Mouse (Mus musculus): ENCODE measurements at regions not wholly inside any gene's neighbourhood (a gene's known extent, or its start where the extent isn't known, plus 50 kb on each side); places are given as distances from the start of the nearest gene placed in this dataset.
"Not testable (repeated sequence)": the region's sequence is repeated elsewhere in the genome, so short reads cannot be mapped to it uniquely, and the experiment has no call there.

DNA sequence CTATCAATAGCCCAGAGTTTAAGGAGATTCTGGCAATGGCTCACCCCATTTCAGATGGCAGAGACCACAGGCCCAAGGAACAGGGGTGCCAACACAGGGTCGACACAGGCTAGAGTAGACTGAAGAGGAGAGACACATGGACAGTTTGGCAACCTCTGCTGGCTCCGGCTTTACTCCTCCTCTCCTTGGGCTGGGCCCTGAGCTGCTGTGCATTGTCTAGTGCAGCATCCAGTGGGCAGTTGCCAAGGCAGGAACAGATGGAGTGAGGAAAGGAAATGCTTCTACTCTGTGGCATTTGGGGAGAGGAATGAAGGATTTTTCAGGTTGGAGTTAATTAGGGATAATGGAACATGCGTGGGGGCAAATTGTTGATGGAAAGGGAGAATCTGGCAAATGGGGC, 151.0 kb upstream of the 1700012A03Rik start:
- DNase-seq (ENCODE audit: low spot score): no peak

DNA sequence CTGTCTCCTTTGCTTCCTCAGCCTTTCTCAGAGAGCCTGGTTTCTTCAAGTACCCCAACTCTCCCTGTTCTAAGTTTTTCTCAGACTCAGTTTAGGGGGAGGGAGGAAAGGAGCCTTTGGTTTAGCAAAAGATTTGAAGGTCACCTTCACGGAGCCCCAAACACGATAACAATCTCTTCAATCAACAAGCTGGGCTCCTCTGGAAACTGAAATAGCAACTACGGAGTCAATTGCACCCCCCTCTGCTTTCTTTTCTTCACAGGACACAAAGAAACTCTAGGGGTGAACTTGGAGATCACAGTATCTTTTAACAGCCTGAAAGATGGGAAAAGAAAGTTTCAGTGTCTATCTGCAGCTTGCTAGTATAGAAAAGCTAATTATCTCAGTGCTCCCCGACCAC, 151.4 kb upstream of the 1700012A03Rik start:
- DNase-seq (ENCODE audit: low spot score): no peak

DNA sequence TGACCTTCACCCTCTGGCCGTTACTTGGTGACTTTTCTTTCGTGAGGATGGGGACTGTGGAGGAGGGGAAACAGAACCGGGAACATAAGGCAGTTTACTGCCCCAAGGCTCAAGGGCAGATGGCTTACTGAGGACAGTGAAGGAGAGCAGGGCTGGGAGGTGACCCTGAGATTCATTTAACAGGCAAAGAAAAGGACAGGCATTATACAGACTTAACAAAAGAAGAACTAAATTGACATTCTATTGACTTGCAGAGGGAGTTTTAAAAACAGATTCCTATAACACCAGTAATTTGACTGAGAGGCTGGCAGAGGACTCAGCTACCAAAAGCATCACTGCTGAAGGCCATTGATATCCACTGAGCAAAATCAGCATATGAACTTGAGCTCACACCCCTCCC, 153.0 kb upstream of the 1700012A03Rik start:
- no peak for DNase-seq (ENCODE audit: low spot score)

DNA sequence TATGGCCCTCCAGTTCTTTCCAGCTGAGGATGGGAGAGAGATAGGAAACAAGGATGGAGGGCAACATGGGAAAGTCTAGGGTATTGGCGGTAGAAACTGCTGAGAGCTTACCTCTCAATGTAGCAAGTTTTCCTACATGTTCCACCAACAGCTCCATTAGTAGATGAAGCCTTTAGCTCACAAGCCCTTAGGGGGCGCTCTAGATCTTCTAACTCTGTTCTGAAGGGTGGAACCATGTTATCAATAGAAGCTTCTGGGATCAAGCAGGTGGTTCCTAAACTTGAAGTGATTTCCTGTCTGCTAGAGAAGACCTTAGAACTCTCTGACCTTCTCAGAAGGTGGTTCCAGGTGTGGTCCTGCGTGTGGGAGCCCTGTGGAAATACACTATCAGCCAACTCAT, 154.2 kb upstream of the 1700012A03Rik start:
- DNase-seq (ENCODE audit: low spot score): no peak

DNA sequence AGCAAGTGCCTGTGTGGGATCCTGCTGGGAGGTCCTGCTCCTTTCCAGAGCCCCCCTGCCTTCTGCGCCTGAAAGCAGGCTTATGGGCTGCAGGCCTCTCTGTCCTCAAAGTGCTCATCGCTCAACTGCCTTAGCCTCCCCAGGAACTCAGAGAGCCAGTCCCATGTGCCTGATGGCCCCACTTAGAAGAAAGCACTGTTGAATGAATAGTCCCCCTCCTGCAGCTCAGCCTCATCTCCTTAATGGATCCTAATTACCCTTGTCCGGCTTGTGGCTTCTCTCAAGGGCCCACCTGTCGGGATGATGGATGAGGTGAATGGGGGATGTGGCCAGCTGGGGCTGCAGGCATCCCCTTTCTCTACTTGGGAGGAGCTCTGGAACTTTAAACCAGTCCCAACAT, 163.1 kb upstream of the 1700012A03Rik start:
- DNase-seq (ENCODE audit: low spot score): no peak

DNA sequence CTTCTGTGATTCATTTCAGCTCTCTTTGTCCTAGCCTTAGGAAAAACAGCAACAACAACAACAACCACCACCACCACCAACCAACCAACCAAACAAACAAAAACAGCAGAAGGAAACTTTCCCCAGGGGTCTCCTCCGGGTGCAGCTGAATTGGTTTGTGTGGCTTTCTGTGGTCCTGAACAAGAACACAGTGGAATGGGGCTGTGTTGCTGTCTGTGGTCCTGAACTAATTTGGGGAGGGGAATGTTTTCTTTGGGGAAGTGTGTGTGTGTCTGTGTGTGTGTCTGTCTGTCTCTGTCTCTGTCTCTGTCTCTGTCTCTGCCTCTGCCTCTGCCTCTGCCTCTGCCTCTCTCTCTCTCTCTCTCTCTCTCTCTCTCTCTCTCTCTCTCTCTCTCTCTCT, 164.8 kb upstream of the 1700012A03Rik start:
- DNase-seq (ENCODE audit: low spot score): not testable (repeated sequence)

DNA sequence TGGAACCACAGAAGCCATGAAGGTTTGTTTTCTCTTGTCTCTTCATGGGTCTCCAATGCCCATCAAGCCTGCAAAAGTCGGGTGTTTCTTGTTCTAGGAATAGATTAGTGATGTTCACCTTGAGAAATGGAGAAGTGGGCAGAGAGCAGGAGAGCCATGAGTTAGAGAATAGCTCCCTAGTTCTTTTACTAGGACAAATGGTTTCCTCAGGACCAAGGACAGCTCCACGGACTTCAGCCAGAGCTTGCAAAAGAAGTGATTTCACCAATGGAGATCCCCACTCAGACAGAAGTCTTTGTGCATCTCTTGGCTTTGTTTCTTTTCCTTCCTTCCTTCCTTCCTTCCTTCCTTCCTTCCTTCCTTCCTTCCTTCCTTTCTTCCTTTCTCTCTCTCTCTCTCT, 166.3 kb upstream of the 1700012A03Rik start:
- DNase-seq (ENCODE audit: low spot score): peak; percentile 16

DNA sequence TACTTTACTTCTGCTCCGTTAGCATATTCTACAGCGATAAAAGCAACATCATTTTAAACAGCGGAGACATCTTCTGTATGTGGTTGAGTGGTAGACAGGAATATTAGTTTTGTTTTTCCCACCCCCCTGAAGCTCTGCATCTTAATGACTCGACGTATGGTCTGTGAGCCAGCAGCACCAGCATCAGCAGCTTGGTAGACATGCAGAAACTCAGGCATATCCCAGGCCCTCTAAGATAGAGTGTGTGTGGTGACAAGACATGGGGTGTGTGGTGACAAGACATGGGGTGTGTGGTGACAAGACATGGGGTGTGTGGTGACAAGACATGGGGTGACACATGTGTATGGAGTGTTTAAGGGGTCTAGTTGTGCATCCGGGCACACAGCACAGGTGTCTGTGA, 175.4 kb upstream of the 1700012A03Rik start:
- DNase-seq (ENCODE audit: low spot score): no peak

DNA sequence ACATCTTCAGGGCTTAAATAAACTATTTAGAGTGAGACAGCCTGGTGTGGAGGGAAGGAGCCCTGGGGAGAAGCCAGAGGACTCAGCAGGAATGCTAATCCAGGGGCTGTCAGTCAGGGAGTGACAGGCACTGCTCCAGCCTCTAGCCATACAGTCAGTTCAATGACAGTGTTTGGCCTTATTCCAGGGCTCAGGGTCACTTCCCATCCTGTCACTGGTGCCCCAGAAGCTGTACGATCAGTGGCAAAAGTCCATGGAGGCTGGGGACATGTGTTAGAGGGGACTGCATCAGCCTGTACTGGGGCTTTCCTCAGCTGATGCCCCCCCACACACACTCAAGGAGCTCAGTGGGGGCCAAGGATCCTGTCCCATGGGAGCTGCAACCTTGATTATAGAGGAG, 176.1 kb upstream of the 1700012A03Rik start:
- no peak for DNase-seq (ENCODE audit: low spot score)

DNA sequence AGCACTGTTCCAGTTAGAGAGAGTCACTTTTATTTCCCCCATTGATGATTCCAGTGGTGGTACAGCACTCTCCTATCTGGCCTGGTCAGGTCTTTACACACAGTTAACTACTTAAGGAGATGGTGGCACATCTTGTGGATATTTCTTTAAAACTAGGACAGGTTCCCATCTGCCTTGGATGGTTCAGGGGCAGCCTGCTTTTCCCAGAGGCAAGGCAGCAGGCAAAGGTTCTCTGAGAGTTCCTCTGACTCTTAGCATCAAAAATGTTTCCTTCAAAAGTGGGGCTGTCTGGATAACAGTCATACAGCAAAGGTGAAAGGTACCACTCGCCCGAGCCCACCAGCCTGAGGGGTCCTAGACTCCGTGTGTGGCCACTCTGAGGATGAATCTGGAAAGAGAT, 178.3 kb upstream of the 1700012A03Rik start:
- DNase-seq (ENCODE audit: low spot score): no peak

DNA sequence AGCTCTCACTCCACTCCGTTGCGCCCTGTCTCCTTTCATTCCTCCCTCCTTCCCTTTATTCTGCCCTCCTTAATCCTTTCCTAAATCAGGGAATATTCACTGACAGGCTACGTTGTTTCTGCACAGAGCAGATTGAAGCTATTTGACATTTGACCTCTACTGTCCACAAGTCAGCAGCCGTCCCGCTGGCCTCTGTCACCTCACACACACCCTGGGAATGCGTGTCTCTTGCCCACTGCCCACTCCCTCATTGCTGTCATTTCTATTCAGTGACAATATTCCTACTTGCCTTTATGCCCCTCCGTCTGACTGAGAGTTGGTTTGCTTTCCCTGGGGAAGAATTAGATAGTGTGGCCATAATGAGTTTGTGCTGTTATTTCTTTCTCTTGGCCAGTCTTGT, 188.1 kb upstream of the 1700012A03Rik start:
- DNase-seq (ENCODE audit: low spot score): no peak

DNA sequence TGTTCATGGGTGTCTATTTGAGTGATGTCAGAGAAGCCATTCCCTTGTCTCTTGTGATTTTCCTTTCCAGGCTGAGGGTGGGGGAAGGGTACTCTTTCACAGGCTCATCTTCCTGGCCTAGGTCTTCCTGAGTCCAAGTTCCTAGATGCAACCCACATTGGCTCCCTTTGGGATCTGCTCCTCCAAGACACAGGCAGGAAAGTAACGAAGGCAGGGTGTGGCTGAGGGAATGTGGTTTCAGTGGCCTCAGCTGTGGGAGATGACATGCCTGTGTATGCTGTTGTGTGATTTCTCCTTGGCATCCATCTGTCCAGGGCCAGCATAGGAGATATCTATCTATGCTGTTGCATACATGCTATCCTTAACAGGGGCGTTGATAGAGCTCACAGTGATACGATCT, 190.4 kb upstream of the 1700012A03Rik start:
- no peak for DNase-seq (ENCODE audit: low spot score)

DNA sequence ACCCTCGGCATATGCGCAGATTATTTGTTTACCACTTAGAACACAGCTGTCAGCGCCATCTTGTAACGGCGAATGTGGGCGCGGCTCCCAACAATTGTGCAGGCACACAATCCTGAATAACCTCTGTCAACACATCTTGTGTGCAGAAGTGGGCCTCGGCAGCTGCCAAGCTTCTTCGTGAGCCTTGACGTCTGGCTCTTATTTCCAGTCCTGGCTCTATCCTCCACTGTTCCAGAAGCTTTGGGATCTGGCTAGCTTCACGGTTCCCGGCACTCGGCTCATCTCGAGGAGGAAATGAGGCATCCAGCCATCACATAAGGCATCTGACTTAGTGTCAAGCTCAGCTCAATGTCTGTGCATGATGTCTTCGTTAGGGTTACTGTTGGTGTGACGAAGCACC, 195.8 kb upstream of the 1700012A03Rik start:
- DNase-seq (ENCODE audit: low spot score): peak; percentile 4

DNA sequence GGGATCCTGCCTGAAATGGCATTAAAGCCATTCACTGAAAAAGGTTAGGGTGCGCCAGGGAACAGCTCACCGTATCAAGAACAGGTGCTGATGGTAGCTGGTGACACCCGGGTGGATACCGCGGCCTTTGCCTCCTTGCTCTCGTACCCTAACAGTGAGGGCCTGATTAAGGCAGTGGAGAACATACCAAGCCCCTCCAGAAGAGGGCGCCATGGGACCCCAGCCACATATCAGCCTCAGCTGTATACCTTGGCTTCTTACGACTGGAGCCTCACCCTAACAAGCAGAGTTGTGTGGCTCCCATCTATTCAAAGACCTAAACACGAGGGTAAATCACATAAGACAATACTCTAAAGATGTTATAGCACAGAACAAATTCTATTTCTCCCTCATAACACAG, 203.7 kb upstream of the 1700012A03Rik start:
- DNase-seq (ENCODE audit: low spot score): no peak

DNA sequence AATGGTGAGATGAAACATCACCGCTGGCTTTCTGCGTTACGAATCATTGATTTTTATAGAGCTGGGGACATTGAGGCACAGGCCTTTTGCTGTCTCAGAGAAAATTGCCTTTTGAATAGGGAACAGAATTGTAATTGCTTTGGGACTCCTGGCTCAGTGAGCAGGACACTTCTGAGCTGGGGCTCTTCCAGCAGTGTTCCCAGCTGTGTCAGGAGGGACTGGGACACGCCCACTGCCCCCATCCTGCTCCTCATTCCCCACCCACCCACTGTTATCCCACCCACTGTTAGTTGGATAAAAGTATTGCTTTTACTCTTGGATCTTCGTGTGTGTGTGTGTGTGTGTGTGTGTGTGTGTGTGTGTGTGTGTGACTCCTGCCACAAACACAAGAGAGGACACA, 204.4 kb upstream of the 1700012A03Rik start:
- DNase-seq (ENCODE audit: low spot score): no peak

DNA sequence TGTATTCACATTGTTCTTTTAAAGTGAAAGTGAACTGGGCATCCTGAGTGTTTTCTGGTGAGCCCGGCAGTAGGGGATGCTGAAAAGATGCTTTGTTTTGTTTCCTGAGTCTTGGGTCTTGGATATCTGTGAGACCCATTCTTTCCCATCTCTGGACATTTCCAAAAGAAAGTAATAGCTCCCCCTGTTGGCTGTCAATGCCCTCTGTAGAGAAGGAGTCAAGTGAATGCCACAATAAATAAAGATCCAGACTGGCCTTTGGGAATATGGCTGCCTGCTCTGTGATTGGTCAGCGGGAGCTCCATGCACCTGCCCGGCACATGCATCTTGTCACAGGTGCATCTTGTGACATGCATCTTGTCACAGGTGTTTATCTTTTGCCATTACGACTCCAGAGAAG, 209.4 kb upstream of the 1700012A03Rik start:
- DNase-seq (ENCODE audit: low spot score): no peak

DNA sequence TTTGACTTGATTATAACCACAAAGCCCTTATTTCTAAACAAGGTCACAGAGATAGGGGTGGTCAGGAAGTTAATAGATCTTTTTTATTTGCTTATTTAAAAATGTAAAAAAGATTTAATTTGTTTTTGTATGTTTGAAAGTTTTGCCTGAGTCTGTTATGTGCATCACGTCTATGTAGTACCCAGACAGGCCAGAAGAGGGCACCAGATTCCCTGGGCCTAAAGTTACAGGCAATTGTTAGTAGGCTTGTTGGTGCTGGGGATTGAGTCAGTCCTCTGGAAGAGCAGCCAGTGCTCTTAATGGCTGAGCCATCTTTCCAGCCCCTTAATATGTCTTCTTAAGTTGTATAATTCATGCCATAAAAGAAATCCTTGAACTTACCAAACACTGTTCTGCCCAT, 211.5 kb upstream of the 1700012A03Rik start:
- DNase-seq (ENCODE audit: low spot score): no peak

DNA sequence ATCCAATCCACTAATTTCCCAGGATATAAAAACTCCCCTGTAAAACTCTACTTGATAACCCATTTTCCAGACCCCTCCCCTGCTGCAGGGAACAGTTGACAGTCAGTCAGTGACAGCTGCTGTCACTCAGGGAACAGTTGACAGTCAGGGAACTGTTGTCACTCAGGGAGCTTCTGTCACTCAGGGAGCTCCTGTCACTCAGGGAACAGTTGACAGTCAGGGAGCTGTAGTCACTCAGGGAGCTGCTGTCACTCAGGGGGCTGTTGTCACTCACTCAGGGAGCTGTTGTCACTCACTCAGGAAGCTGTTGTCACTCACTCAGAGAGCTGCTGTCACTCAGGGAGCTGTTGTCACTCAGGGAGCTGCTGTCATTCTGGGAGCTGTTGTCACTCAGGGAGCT, 214.3 kb upstream of the 1700012A03Rik start:
- no peak for DNase-seq (ENCODE audit: low spot score)

DNA sequence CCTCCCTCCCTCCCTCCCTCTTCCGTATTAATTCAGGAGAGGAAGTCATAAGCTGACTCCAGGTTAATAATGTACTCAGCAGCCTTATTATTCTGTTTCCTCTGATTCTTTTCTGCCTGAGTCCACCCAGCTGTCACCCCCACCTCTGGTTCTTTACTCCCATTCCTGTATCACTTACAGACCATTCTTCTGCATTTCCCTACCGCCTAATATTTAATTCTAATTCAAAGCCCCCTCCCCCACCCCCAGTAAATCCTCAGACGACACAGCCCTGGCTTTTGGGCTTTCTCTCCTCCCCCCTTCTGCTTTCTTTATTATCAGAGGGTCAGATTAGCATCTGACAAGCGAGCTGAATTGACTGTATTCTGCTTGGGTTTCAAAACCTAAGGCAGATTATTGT, 215.5 kb upstream of the 1700012A03Rik start:
- DNase-seq (ENCODE audit: low spot score): no peak

DNA sequence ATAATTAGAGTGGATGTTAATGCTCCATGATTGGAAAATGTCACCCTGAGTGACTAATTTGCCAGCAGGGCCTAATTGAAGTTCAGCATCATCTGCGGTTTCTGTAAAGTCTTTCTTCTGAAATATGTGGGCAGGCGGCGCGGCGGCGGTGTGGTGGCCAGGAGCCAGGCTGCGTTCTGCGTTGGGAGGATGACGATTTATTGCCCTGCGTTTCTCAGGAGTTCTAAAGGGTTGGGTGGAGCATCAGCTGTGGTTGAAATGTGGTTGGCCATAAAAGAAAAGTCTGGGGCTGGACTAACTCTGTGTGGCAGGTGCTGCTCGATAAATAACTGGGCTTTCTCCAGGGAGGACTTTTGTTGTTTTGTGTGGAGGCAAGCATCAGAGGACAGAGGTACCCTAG, 219.4 kb upstream of the 1700012A03Rik start:
- DNase-seq (ENCODE audit: low spot score): no peak

DNA sequence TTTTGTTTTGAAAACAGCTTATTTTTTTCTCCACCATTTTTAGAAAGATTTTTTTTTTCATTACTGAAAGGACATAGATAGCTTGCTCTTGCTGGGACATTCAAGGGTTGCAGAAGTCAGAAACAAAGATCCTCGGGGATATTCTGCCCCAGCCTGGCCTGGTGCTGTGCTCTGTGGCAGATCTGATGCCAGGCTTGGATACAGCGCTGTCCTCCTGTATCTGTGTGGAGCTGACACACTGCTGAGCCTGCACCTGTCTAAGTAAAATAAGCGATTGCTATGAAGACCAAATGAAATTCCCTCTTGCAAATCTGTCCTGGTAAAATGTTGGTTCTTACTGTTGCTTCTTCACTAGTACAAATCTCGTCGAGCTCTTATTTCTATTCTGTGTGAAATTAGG, 226.4 kb upstream of the 1700012A03Rik start:
- DNase-seq (ENCODE audit: low spot score): no peak

DNA sequence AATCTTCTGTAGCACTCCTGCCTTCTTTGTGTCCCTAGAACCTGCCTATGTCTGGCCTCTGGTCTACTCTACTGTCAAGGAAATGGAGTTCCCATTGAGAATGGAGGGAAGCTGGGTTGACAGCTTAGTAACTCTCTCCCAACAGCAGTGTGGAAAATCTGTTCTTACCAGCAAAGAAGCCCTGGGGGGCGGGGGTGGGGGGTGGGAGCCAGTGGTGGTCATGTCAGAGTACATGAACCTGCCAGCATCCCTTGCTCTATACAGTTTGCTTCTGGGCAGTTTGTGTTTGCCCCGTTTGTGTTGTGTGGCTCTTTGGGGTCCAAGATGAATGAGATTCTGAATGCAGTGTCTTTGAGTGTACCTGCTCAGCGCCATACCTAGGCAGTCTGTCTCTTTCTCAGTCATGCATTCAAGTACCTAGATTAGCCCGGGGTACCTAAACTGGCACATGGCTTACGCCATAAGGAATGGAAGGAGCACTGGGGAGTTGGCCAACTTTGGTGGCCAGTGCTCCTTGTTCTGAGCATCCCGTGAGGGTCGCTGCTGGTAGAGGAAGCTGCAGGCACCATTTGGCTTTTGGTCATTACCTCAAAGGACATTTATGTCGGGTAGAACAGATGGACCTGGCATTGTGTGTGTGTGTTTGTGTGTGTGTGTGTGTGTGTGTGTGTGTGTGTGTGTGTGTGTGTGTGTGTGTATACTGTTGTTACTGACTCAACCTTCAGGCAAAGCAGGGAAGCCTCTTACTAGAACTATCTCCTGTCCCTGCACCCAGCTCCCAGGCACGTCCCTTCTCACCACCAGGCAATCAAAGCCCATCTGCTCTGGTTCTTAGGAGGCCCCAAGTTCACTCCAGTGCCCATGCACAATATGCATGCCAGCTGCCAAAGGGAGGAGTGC, 227.6 kb upstream of the 1700012A03Rik start:
- DNase-seq (ENCODE audit: low spot score): no peak

DNA sequence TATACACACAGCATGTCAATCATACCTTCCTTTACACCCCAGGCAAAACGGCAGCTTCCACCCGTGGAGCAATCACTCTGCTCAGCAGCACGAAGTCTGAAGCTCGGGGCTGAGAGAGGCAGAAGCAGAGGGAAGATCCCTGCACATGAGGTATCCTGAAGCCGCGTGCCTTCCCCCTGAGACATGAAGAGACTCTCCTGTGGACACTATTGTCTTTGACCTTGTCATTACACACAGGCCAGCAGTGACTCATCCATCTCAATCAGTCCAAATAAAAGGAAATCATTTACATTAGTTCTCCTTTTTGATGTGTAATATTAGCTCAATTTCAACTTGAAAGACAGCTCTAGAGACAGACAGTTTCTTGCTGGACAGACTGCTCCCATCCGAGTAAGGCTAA, 228.4 kb upstream of the 1700012A03Rik start:
- no peak for DNase-seq (ENCODE audit: low spot score)

DNA sequence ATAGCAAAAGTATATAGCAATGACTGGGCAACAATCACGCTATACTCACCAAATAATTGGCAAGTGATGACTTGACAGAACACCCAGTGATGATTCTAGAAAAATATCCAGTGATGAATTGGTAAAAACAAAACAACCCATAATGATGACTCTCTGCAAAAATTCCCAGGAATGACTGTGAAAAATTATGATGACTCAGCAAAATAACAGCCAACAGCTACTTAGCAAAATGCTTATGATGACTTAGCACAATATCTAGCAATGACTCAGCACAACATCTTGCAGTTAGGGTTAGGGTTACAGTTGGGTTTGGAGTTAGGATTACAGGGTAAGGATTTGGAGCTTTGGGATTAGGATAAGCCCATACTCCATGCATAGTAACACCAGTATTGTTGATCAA, 232.4 kb upstream of the 1700012A03Rik start:
- DNase-seq (ENCODE audit: low spot score): no peak
